Mouse (Mus musculus): ENCODE measurements around the gene Cntnap1. TPM values are rescaled to one million over a fixed set of nuclear protein-coding genes. Genes with fewer than 3 reads are reported as not detected.

Gene Cntnap1
- polyA plus RNA-seq, 1 experiment from 2014 or later, result 0.44 TPM

DNA sequence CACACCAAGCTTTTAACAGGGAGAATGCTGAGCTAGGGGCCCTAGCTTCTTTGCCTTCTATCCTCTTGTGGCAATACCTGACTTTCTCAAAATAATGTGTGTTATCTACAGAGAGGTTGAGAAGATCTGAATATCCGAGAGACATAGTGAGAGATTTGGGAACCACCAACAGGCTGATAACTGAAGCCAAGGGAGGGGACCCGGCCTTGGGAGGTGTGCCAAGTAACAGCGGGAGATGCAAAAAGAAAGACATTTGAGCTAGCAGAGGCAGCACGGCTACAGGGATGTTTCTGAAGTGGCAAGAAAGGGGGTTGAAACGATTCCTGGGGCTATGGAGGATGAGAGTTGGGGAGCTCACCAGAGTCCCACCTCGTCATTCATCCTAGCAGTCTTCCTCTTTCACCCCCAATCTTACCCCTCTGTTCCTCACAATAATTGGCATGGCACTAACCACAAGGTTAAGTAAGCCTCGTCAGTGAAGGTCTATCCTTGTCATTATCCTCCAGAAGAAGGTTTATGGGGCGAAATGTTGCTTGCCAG, 59.1 kb downstream of the Cntnap1 start:
- Histone ChIP-seq H3K4me3 (no peak overlapping the region), H3K27me3 (ENCODE audit: insufficient read depth, poor library complexity, severe bottlenecking) (no peaks in the 10 kb centered on the region), H3K36me3 (no peaks in the 10 kb centered on the region), H3K4me1 (peaks cover 48% of the 10 kb centered on the region), H3K27ac (peak overlapping the region; percentile 87; the same call in 1 of the 2 replicates), H3K9me3 (no peaks in the 10 kb centered on the region)
- 20% methylated on average over 8 of the region's 8 CpGs for WGBS
- no peak for DNase-seq (ENCODE audit: low spot score)

DNA sequence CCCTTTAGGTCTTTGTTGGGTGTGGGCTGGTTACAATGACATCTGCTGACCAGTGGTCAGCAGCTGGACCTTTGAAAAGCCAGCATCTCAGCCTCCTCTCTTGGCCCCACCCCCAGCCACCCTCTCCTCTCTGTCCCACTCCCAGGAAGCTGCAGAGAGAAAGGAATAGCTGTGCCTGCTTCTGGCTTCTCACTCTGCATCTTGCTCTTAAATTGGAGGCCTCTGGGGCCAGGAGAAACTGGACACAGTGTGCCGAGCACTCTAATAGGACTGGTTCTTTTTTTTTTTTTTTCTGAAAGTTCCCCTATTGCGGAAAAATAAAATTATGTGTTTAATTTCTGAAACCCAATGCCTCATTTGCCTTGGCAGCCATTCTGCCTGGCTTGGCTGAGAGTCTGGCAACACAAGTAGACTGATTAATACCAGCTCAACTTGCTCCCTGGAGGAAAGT, 59.8 kb downstream of the Cntnap1 start:
- no peaks in the 10 kb centered on the region for H3K36me3 ChIP-seq
- no peaks in the 10 kb centered on the region for H3K9me3 ChIP-seq
- H3K4me3 ChIP-seq, result no peak overlapping the region; the same call in 1 of the 2 replicates
- H3K4me1 ChIP-seq, result peaks cover 48% of the 10 kb centered on the region
- WGBS, result 25% methylated on average over 2 of the region's 2 CpGs
- H3K27me3 ChIP-seq (ENCODE audit: insufficient read depth, poor library complexity, severe bottlenecking), result no peaks in the 10 kb centered on the region
- peak overlapping the region; percentile 87 for H3K27ac ChIP-seq
- DNase-seq (ENCODE audit: low spot score), result no peak

DNA sequence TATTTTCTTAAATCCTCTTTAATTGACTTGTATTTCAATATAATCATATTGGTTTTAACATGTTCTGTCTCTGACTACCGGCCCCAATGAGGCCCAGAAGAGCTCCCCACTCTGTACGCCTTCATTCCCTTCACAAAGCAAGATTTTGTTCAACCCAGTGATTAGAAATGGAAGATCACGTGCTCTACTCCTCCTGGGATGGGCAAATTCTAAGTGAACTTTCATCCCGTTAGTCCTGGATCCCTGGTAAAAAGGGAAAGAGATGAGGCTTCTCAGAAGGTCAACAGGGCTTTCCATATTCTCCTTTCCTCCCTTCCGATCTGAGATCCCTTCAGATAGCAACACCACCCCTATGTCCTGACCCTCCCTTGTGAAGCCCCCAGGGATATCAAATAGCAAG, 60.2 kb downstream of the Cntnap1 start:
- WGBS, result 25% methylated on average over 5 of the region's 5 CpGs
- no peak for DNase-seq (ENCODE audit: low spot score)
- no peaks in the 10 kb centered on the region for H3K27me3 ChIP-seq (ENCODE audit: insufficient read depth, poor library complexity, severe bottlenecking)
- no peaks in the 10 kb centered on the region for H3K36me3 ChIP-seq
- peak overlapping the region; percentile 27; the same call in 1 of the 2 replicates for H3K4me3 ChIP-seq
- H3K27ac ChIP-seq, result peak overlapping the region; percentile 87
- peaks cover 43% of the 10 kb centered on the region for H3K4me1 ChIP-seq
- H3K9me3 ChIP-seq, result no peaks in the 10 kb centered on the region

DNA sequence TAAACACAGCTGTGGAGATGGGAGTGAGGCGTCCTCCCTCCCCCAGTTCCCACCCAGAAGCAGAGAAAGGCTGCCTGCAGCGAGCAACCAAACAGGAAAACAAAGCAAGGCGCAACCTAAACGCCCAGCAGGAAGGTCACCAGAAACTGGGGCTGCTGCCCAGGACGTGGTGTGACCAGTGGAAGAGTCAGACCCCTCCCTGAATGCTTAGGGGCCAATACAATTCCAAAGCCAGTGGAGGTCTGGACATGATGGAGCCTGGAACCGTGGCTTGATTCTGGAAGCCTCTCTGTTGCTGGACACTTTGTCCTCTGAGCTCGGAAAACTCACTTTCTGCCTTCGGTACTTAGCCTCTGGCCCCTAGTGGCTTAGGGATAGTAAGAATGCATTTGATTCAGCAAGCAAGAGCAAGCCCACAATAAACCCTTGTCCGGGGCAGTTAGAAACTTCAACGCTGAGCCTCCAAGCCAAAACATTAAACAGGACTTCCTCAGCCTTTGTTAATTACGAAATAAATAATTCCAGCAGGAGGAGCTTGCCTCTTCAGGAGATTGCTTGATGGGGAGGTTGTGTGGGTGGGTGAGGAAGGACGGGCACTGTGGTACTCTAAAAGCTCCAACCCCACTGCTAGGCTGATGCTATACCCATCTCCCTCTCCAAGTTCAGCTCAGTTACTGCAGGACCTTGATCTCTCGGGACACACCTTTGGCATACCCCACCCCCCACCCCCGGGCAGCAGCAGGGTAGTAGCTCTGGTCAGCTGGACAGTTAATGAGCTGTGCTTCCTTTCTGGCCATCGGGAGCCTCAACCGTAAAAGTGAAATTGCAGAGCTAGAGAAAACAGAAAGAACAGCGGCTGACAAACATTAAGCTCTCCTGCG, 60.9 kb downstream of the Cntnap1 start:
- 7% methylated on average over 18 of the region's 18 CpGs for WGBS
- H3K27ac ChIP-seq, result peak overlapping the region; percentile 87
- peak overlapping the region; percentile 27 for H3K4me3 ChIP-seq
- H3K9me3 ChIP-seq, result no peaks in the 10 kb centered on the region
- DNase-seq (ENCODE audit: low spot score), result no peak
- peaks cover 38% of the 10 kb centered on the region for H3K4me1 ChIP-seq
- no peaks in the 10 kb centered on the region for H3K36me3 ChIP-seq
- no peaks in the 10 kb centered on the region for H3K27me3 ChIP-seq (ENCODE audit: insufficient read depth, poor library complexity, severe bottlenecking)

DNA sequence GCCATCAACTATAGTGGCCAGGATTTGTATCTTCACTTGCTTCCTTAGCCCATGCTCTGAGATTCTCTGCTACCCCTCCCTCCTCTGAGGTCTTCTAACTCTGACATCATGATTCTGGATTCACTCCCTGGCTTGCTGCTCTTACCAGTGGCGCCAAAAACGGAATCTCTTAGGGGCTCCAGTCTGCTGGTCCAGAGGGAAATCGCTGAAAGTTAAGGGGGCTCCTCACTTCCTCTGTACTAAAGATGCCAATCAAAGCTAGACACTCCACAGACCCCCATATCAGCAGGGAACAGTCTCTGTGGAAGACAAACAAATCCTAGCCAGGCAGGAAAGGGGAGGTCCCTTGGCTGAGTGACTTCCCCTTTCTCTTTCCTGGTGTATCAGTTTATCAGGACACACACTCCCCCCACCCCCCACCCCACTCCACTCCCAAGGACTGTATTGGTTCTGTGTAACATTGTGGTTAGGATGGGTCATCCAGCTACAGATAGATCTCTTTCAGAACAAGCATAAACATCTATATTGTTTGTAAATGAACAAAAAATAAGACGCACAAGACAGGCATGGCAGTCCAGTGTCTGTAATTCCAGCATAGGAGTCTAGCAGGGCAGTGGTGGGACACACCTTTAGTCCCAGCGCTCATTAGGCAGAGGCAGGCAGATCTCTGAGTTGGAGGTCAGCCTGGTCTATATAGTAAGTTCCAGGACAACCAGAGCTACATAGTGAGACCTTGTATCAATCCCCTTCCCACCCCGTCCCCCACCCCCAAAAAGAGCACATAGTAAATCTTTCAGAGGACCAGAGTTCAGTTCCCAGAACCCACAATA, 61.9 kb downstream of the Cntnap1 start:
- Histone ChIP-seq H3K9me3 (no peaks in the 10 kb centered on the region), H3K27ac (peak overlapping the region; percentile 87), H3K4me3 (peak overlapping the region; percentile 27; the same call in 1 of the 2 replicates), H3K36me3 (no peaks in the 10 kb centered on the region), H3K27me3 (ENCODE audit: insufficient read depth, poor library complexity, severe bottlenecking) (no peaks in the 10 kb centered on the region), H3K4me1 (peaks cover 35% of the 10 kb centered on the region)
- no peak for DNase-seq (ENCODE audit: low spot score)
- WGBS, result 40% methylated on average over 6 of the region's 6 CpGs

DNA sequence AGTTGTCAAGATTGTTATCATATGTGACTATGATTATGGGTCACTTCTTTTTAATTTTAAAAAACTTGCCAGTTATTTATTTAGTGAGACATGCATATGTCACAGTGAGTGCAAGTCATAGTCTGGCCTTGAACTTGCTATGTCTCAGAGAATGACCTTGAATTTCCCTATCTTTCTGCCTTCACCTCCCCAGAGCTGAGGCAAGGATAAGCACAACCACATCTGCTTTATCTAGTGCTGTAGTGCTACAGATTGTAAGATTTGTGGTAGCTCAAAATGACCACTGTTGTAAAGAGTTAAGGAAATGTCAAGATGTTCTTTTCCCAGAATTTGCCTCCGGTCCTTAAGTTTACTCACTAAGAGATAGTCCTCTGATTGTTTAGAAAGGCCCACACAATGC, 62.9 kb downstream of the Cntnap1 start:
- WGBS, result 71% methylated on average over 1 of the region's 1 CpGs
- no peaks in the 10 kb centered on the region for H3K9me3 ChIP-seq
- H3K4me1 ChIP-seq, result peaks cover 40% of the 10 kb centered on the region
- H3K27me3 ChIP-seq (ENCODE audit: insufficient read depth, poor library complexity, severe bottlenecking), result no peaks in the 10 kb centered on the region
- H3K27ac ChIP-seq, result no peak overlapping the region
- H3K4me3 ChIP-seq, result no peak overlapping the region
- H3K36me3 ChIP-seq, result no peaks in the 10 kb centered on the region
- DNase-seq (ENCODE audit: low spot score), result no peak

DNA sequence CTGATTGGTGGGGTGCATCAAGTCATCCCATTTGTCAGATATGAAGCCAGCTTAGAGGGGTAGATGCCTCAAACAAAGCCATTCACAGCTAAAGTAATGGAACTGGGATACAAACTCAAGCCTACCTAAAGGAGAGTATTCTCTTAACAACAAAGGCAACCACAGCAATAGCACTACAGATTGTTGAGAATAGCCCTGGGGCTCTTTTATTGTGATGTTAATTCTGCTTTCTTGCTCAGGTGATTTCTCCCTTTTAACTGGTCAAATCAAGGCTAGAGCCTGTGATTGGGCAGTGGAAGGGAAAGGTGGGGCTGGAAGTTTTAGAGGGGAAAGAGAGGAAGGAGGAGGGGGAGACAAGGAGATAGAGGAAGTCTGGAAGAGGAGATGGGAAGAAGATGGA, 63.8 kb downstream of the Cntnap1 start:
- Histone ChIP-seq H3K36me3 (no peaks in the 10 kb centered on the region), H3K27ac (no peak overlapping the region), H3K4me3 (no peak overlapping the region), H3K27me3 (ENCODE audit: insufficient read depth, poor library complexity, severe bottlenecking) (no peaks in the 10 kb centered on the region), H3K9me3 (no peaks in the 10 kb centered on the region), H3K4me1 (peaks cover 40% of the 10 kb centered on the region)
- no peak for DNase-seq (ENCODE audit: low spot score)

DNA sequence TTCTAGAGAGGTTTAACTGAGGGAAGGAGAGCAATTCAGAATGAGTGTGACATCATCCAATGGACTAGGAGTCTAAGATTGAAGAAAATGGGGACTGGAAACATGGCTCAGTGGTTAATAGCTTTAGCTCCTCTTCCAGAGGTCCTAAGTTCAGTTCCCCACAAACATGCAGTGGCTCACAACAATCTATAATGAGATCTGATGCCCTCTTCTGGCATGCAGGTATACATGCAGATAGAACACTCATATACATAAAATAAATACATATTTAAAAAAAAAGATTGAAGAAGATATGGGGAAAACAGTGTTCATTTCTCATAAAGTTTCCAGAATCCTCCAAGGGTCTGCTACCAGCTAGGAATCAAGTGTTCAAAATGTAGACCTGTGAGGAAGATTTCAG, 65.1 kb downstream of the Cntnap1 start:
- no peaks in the 10 kb centered on the region for H3K27me3 ChIP-seq (ENCODE audit: insufficient read depth, poor library complexity, severe bottlenecking)
- H3K27ac ChIP-seq, result no peak overlapping the region
- no peak for DNase-seq (ENCODE audit: low spot score)
- H3K36me3 ChIP-seq, result no peaks in the 10 kb centered on the region
- no peaks in the 10 kb centered on the region for H3K9me3 ChIP-seq
- H3K4me3 ChIP-seq, result no peak overlapping the region
- peaks cover 28% of the 10 kb centered on the region for H3K4me1 ChIP-seq

DNA sequence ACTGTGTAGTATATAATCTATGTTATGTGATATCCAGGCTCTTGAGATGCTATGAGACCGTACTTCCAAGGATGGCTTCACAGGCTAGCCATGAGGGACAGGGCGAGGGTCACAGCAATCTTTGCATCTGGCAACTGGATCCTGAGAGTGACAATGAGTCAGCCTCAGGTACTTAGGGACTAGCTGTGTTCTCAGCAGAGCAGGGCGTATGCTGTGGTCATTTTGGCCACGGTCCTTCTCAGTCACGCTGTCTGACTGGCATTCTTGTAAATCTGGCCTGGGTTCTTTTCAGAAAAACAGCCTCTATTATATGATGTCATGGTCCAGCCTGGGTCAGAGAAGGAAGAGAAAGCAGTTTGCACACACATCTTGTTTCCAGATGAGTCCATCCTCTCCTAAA, 66.5 kb downstream of the Cntnap1 start:
- Histone ChIP-seq H3K27me3 (ENCODE audit: insufficient read depth, poor library complexity, severe bottlenecking) (no peaks in the 10 kb centered on the region), H3K4me3 (no peak overlapping the region), H3K4me1 (peaks cover 15% of the 10 kb centered on the region), H3K9me3 (no peaks in the 10 kb centered on the region), H3K27ac (no peak overlapping the region; the same call in 1 of the 2 replicates), H3K36me3 (no peaks in the 10 kb centered on the region)
- 82% methylated on average over 5 of the region's 5 CpGs for WGBS
- no peak for DNase-seq (ENCODE audit: low spot score)

DNA sequence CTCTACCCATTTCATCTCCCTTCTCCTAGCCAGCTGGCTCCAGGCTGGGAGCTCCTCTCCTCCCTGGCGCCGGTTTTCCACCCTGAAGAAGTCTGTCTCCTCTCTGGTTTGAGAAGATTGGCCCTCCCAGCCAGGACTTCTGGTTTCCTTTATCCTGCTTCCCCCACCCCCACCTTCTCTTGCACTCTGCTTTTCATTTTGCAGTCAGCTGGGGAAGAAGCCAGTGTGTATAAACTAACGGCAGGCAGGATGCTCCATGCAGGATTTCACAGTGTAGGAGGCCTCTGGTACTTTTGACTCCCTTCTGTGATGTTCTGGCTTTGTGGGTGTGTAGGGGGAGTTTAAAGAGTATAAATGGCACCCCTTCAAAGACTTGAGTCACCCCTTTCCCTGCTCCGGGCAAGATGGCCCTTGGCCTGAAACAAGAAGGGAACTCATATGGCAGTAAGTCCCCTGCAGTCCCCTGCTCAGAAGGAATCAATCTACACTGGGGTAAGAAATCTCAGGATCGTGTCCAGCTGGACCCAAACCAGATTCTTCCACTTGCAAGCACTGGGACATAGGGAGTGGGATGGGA, 67.8 kb downstream of the Cntnap1 start:
- no peak overlapping the region for H3K4me3 ChIP-seq
- WGBS, result 40% methylated on average over 5 of the region's 5 CpGs
- H3K9me3 ChIP-seq, result no peaks in the 10 kb centered on the region
- no peak for DNase-seq (ENCODE audit: low spot score)
- 0 out of 2 replicates have a peak, but pooled peaks cover 7% of the 10 kb centered on the region for H3K4me1 ChIP-seq
- peak overlapping the region; percentile 47; the same call in 1 of the 2 replicates for H3K27ac ChIP-seq
- H3K36me3 ChIP-seq, result no peaks in the 10 kb centered on the region
- H3K27me3 ChIP-seq (ENCODE audit: insufficient read depth, poor library complexity, severe bottlenecking), result no peaks in the 10 kb centered on the region

All from heart, embryonic 10.5 days (tissue).